Mouse (Mus musculus) ovary, postnatal 14 days (tissue): Measurements from ENCODE around the gene Srrt.
A peak's percentile ranks its signal among the peaks of the same experiment; 100 is the strongest.
"Not testable (repeated sequence)": the region's sequence is repeated elsewhere in the genome, so short reads cannot be mapped to it uniquely, and the experiment has no call there.

Experiments used
- DNase-seq: peaks from one replicate; pipeline ENCODE4 v3.0.0; 2022; ENCODE audit warnings: low spot score

Srrt gene

DNA sequence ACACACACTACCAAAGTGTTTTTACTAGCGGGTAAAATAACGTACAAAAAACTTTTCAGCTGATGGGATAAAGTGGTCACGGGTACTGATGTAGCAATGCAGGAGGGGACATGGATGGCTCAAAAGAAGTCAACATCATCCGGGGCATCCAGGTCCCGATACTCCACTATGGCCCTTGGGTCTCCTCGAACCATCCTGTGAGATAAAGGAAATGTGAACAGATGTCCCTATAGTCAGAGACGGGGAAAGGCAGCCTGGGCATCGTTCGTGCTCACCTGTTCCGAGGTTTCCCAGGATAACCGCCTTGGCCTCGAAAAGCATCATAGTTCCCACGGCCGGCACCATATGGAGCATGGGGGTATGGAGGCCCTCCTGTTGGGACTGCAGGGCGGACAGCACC is 11.8 kb downstream of the Srrt start:
- no peak for DNase-seq

DNA sequence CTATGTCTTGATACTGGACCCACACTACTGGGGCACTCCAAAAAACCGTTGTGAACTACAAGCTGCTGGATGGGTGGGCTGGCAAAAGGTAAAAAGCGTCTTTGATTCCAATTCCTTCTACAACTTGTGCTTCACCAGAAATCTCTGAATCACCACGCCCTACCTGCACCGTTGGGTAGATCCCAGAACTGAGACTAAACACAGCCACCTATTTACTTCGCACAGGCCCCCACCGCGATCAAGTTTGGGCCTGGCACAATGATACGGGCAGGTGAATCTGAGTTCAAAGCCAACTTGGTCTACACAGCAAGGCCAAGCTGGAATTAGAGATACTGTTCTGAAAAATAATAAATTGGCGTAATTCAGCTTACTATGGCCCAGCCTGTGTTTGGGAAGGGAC is 12.2 kb downstream of the Srrt start:
- no peak for DNase-seq

GRCm38 (mm10) chr5:137294744-137295093 is 12.8 kb downstream of the Srrt start:
- no peak for DNase-seq

- DNase-seq: peak; percentile 94
These were observed 13.4 kb downstream of the Srrt start, which contains the start of gene Ufsp1 for GRCm38 (mm10) chr5:137293839-137294743. TSS of gene Ufsp1 (plus strand) at chr5:137294629.

DNA sequence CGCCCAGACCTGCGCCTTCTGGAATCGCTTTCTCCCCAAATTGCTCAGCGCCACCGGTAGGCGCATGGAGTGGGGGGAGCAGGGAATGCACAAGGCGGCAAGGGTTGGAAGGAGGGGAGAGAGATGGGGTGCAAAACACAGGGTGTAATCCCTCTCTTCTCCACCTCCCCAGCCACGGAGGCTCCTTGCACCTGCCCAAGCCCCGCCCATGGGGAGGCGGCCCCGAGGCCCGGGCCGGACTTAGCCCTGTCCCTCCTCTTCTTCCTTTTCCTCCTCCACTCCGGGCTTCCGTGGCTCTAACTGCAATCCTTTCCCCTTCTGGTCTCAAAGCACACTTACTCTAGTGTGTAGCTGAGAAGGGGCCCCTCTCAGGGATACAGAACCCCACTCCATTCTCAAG is 14.2 kb downstream of the Srrt start:
- no peak for DNase-seq

GRCm38 (mm10) chr5:137291381-137291926 is 16.0 kb downstream of the Srrt start:
- DNase-seq: no peak

GRCm38 (mm10) chr5:137290677-137291076 is 16.8 kb downstream of the Srrt start:
- DNase-seq: no peak

- DNase-seq: no peak
These were observed 17.7 kb downstream of the Srrt start for GRCm38 (mm10) chr5:137289591-137290365.

DNA sequence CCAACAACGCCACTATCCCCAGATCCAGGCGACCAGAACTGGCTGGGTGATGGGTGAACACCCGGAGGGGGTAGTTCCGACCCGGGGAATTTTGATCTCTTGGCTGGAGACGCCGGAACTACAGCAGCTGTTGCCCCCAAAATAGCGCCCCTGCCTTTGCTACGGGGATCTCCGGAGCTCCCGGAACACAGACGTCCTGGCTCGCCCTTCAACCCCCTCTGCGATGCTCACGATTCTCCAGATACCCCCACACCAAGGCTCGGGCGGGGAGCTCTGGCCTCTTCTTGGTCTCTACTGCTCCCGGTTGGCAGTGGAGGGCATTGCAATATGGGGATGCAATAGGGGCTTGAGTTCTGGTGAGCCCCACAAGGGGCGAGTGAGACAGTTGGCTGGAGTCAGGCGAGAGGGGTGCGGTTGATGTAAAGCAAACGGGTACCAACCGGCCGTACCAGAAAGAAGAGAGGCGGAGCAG is 18.4 kb downstream of the Srrt start:
- DNase-seq: no peak

GRCm38 (mm10) chr5:137287953-137288743 is 19.3 kb downstream of the Srrt start:
- DNase-seq: no peak

GRCm38 (mm10) chr5:137287032-137287952 is 20.2 kb downstream of the Srrt start, which contains the start of gene Ache:
TSS of gene Ache (plus strand) at chr5:137287519.
- no peak for DNase-seq

DNA sequence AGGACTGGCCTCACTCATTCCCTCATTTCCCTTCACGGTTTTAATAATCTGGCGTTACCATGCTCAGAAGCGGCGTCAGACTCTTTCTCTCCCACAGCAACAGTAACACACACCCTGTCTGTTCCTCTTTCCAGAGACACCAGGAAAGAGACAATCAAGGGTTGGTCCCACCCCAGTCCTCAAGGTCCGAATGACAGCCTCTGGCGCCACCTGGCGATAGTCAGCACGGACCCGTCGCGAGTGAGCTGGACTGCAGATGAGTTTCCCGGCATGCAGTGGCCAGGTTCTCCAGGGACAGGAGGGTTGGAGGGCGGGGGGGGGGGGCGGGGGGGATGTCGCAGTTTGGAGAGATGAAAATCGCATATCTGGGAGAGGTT is 20.8 kb downstream of the Srrt start:
- peak; percentile 85 for DNase-seq

DNA sequence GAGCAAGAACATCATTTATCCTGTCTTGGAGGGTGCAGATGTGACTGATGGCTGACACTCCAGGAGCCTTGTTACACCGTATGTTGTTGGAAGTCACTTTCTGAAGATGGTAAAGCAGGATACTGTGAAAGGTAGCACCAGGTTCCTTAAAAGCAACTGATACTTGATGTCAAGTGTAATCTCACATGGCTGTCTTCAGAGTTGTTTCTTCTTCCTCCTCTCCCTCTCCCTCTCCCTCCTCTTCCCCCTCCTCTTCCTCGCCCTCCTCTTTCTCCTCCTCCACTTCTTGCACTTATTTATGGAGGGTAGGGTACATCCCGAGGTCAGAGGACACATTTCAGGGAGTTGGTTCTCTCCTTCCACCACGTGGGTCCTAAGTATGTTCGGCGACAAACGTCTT is 21.5 kb downstream of the Srrt start:
- DNase-seq: no peak

DNA sequence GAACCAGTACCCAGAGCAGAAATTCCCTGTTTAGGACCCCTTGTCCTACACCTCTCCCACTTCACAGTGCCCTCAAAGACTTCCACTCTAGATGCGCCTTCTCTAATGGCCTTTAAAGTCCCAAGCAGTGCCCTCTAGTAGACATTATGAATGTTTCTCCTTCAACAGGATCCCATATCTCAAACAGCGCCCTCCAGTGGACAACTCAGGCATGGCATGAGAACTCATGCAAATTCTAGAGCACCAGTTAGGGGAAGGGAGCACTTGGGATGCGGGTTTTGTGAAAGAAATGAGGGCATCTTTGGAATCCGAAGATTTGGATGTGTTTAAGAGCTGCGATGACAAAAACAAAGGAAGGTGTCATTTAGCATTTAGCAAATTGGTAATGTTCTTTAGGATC is 22.4 kb downstream of the Srrt start:
- no peak for DNase-seq

GRCm38 (mm10) chr5:137284411-137284810 is 23.1 kb downstream of the Srrt start:
- not testable (repeated sequence) for DNase-seq

- DNase-seq: no peak
These were observed 29.8 kb downstream of the Srrt start for GRCm38 (mm10) chr5:137277360-137278342.

DNA sequence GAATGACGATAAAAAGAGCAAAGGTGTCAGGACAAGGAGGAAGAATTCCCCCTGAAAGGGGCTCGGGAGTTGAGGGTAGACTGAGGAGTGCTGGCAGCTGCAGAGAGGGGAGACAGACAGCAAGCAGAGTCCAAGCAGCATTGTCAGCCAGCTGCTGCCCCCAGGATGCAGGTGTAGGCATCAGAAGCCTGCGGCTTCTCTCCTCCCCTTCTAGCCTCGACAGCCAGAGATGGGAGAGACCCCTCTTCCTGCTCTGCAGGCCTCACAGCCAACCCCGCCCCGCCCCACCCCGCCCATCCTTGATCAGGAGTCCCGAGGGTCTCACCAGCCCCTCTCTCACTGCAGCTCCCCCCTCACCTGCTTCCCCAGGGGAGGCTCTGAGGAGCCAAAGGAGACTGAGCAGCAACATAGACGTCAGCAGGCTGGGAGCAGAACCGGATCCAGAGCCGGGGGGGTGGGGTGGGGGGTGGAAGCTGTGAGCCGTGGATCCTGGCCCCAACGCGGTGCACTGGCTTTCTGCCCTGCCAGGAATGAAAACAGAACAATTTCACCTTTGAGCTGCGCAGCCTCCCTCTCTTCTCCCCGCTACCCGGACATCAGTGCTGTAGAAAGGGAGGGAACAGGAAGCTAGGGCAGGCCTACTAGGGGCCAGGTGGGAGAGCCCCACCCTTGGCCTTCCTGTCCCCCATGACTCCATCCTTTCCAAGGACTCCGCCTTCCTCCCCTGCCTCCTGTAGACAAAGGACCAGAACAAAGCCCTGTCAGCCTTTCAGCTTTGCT is 39.2 kb downstream of the Srrt start:
- DNase-seq: no peak

- no peak for DNase-seq
These were observed 42.7 kb downstream of the Srrt start for GRCm38 (mm10) chr5:137264787-137265186.
